Mouse (Mus musculus) spleen, adult 2 months (tissue): ENCODE data around the gene Pdlim7. TPM values are rescaled to one million over a fixed set of nuclear protein-coding genes. Genes with fewer than 3 reads are reported as not detected.

Experiments
- DNase-seq, 2 experiments: peaks; one replicate each; pipeline versions ENCODE4 v3.0.0 to v3.0.0-alpha.2; 2012 to 2021; ENCODE audit warnings: low spot score in 2 of 2, low read depth in 1 of 2
- H3K27ac ChIP-seq: fragments of 200-500 bp; 2 replicates; pipeline ENCODE4 v1.5.1; 2012; ENCODE audit warnings: low read length, inconsistent platforms; ENCODE audit not compliant: insufficient read depth
- H3K27me3 ChIP-seq: fragments of 200-500 bp; 2 replicates; pipeline ENCODE4 v1.6.1; 2012; ENCODE audit warnings: mild to moderate bottlenecking, moderate library complexity, low read length, inconsistent platforms; ENCODE audit not compliant: control insufficient read depth, insufficient read depth
- H3K36me3 ChIP-seq: fragments of 200-500 bp; 2 replicates; pipeline ENCODE4 v1.6.1; 2012; ENCODE audit warnings: mild to moderate bottlenecking, low read length, inconsistent platforms; ENCODE audit not compliant: control insufficient read depth, insufficient read depth
- H3K4me1 ChIP-seq: fragments of 200-500 bp; 2 replicates; pipeline ENCODE4 v1.6.1; 2011; ENCODE audit warnings: inconsistent platforms; ENCODE audit not compliant: control insufficient read depth, insufficient read depth, insufficient read length
- H3K4me3 ChIP-seq: fragments of 200-500 bp; 2 replicates; pipeline ENCODE4 v1.5.1; 2011; ENCODE audit warnings: mild to moderate bottlenecking, inconsistent platforms; ENCODE audit not compliant: insufficient read depth, insufficient read length; ENCODE audit errors: extremely low read depth
- CTCF ChIP-seq: fragments of 200-500 bp; IDR thresholded peaks from 2 replicates; pipeline ENCODE4 v1.5.1; 2011; ENCODE audit warnings: mild to moderate bottlenecking, inconsistent platforms; ENCODE audit not compliant: insufficient read depth, insufficient read length, insufficient replicate concordance; ENCODE audit errors: extremely low read depth
- POLR2A ChIP-seq: fragments of 200-500 bp; IDR thresholded peaks from 2 replicates; pipeline ENCODE4 v1.6.1; 2011; ENCODE audit warnings: low read depth, low read length, inconsistent platforms
- WGBS: fragments of 180-500 bp; shearing (Covaris S2); methylation state at CpG from one replicate; pipeline ENCODE4 v1.1.7; 2018; 5-methylcytosine and 5-hydroxymethylcytosine counted together
- polyA plus RNA-seq: library from polyadenylated mRNA; depleted of rRNA; stranded (reverse); fragments of >200 nt; gene quantifications from 2 replicates; pipeline ENCODE4 v1.2.3, GENCODE M21; 2012

Gene Pdlim7
- polyA plus RNA-seq, 1 experiment, result 38.3 TPM

DNA sequence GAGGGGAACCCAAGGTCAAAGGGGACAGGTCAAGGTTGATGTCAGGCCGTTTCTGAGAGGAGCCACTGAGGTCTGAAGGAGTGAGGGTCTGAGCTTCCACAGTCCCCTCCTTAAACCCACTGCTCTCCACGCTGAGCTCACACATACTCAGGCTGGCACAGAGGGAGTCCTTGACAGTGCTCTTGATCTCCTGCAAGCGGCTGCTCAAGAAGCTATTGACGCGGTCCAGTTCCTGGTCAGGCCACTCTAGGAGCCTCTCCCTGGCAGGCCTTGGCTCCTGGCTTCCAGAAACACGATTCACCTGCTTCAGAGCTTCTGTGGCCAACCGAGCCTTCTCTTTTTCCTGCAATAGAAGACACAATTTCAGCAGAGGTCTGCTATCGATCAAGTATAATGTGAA, 30.0 kb upstream of the Pdlim7 start:
- 95% methylated on average over 8 of the region's 8 CpGs for WGBS
- H3K4me1 ChIP-seq, result no peaks in the 10 kb centered on the region
- peaks cover 20% of the 10 kb centered on the region for H3K36me3 ChIP-seq
- TF ChIP-seq CTCF (no peak), POLR2A (no peak)
- H3K4me3 ChIP-seq, result no peak overlapping the region
- no peaks in the 10 kb centered on the region for H3K27me3 ChIP-seq
- no peak for DNase-seq
- H3K27ac ChIP-seq, result no peak overlapping the region

DNA sequence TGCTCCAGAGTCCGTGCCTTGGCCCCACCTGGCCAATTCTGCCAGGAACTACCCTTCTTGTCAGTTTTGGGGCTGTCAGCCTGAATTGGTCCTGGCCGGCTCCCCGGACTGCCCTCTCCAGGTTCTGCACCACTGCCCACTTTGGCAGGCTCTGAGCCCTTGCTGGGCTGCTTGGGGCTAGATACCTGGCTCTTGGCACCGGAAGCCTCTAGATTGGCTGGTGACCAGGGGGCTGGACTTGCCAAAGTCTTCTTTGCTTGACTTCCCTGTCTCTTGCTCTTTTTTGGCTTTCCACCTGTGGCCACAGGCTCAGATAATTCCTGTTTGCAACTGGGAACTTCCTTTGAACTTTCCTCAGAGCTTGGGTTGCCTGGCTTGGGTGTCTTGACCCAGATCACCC, 29.4 kb upstream of the Pdlim7 start:
- TF ChIP-seq CTCF, result no peak
- no peak for TF ChIP-seq POLR2A
- no peak for DNase-seq
- Histone ChIP-seq H3K36me3 (peaks cover 17% of the 10 kb centered on the region), H3K4me1 (no peaks in the 10 kb centered on the region), H3K27me3 (no peaks in the 10 kb centered on the region), H3K4me3 (no peak overlapping the region), H3K27ac (no peak overlapping the region)
- 96% methylated on average over 4 of the region's 4 CpGs for WGBS

- 88% methylated on average over 2 of the region's 2 CpGs for WGBS
- DNase-seq, result peak in 1 of 2 experiments; percentile 48
- Histone ChIP-seq H3K27ac (no peak overlapping the region), H3K4me3 (no peak overlapping the region), H3K27me3 (no peaks in the 10 kb centered on the region), H3K36me3 (peaks cover 17% of the 10 kb centered on the region), H3K4me1 (no peaks in the 10 kb centered on the region)
- peak; percentile 6; the same call in 1 of the 2 replicates for TF ChIP-seq CTCF
- TF ChIP-seq POLR2A, result no peak
Observed at GRCm38 (mm10) chr13:55540933-55541332, 27.5 kb upstream of the Pdlim7 start.

- no peaks in the 10 kb centered on the region for H3K27me3 ChIP-seq
- peak within 1 kb of the TSS; percentile 12; the same call in 1 of the 2 replicates for H3K27ac ChIP-seq
- peaks cover 23% of the 10 kb centered on the region for H3K36me3 ChIP-seq
- peak within 1 kb of the TSS; percentile 75 for H3K4me3 ChIP-seq
- DNase-seq, result peak; percentile 99 to 100
- H3K4me1 ChIP-seq, result peaks cover 7% of the 10 kb centered on the region
- peak; percentile 85 for TF ChIP-seq CTCF
- TF ChIP-seq POLR2A, result peak; percentile 32
- 2% methylated on average over 70 of the region's 70 CpGs for WGBS
Observed at GRCm38 (mm10) chr13:55536194-55537175, 23.0 kb upstream of the Pdlim7 start, which contains the start of gene Ddx41. Gene Ddx41, minus strand, starts transcription at chr13:55536658.

- Histone ChIP-seq H3K27me3 (no peaks in the 10 kb centered on the region), H3K27ac (peak overlapping the region; percentile 12; the same call in 1 of the 2 replicates)
- DNase-seq, result no peak
Observed at GRCm38 (mm10) chr13:55535796-55536193, 22.3 kb upstream of the Pdlim7 start.

GRCm38 (mm10) chr13:55535191-55535590, 21.7 kb upstream of the Pdlim7 start:
- no peak for DNase-seq
- TF ChIP-seq POLR2A (no peak), CTCF (no peak)
- Histone ChIP-seq H3K27ac (no peak overlapping the region), H3K27me3 (no peaks in the 10 kb centered on the region), H3K36me3 (peaks cover 28% of the 10 kb centered on the region), H3K4me3 (no peak overlapping the region), H3K4me1 (peaks cover 15% of the 10 kb centered on the region)
- WGBS, result 92% methylated on average over 15 of the region's 15 CpGs

More at GRCm38 (mm10) chr13:55535796-55536193, 22.3 kb upstream of the Pdlim7 start:
- Histone ChIP-seq H3K36me3 (peaks cover 24% of the 10 kb centered on the region), H3K4me1 (peaks cover 10% of the 10 kb centered on the region), H3K4me3 (peak overlapping the region; percentile 75)
- 21% methylated on average over 17 of the region's 17 CpGs for WGBS
- TF ChIP-seq POLR2A, result no peak
- no peak for TF ChIP-seq CTCF
